Mouse (Mus musculus) c-Kit-positive CD71-positive TER-119-negative erythroid progenitor cells, embryonic 14.5 days (primary cell): ENCODE data around the gene Npl.
"Not testable (repeated sequence)": the region's sequence is repeated elsewhere in the genome, so short reads cannot be mapped to it uniquely, and the experiment has no call there.

Experiments
- DNase-seq: peaks from one replicate; pipeline ENCODE4 v3.0.0-alpha.2; 2013; ENCODE audit warnings: low read depth

The Npl gene

DNA sequence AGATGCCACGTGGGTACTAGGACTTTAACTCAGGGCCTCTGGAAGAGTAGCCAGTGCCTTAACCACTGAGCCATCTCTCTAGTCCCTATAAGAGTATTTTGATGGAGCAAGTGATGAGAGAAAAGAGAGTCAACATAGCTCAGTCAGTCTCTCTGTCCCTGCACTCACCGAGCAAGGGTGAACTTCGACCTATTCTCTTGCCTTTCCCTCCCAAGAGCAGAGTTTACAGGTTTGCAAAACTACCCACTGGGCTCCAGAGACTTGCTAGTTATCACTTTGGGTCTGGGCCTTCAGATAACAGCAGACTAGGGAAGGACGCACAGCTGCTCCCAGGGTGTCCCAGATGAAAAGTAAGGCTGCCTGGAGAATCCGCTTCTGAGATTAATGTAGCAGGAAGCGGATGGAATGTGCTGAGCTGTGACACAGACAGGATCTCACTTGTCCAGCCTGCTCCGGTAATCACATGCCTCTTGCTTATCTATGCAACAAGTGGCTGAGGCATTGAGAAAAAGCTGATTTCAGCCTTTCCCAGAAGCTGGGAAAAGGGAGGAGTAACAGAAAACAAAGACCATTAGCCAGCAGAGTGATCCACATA, 7.0 kb downstream of the Npl start:
- DNase-seq: no peak

- DNase-seq: no peak
These were observed 9.1 kb downstream of the Npl start for GRCm38 (mm10) chr1:153540753-153541152.

- no peak for DNase-seq
These were observed 10.0 kb downstream of the Npl start for GRCm38 (mm10) chr1:153539739-153540333.

DNA sequence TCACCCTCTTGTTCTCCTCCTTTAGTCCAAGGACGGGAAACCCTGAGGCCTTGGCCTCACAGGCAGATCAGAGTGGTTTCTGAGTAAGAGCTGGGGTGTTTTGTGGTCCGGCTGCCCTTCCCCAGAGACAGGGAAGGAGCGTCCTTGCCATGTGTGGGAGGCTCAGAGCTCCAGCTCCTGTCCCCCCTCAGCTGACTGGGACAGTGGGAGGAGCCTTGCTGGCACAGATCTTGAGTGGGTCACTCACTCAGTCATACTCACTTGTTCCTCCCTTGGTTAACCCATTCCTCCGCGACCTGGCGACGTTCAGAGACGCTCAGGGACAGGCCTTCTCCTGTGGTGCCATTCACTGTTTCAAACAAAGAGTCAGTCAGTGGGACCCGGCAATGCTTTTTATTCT, 14.2 kb downstream of the Npl start:
- DNase-seq: no peak

DNA sequence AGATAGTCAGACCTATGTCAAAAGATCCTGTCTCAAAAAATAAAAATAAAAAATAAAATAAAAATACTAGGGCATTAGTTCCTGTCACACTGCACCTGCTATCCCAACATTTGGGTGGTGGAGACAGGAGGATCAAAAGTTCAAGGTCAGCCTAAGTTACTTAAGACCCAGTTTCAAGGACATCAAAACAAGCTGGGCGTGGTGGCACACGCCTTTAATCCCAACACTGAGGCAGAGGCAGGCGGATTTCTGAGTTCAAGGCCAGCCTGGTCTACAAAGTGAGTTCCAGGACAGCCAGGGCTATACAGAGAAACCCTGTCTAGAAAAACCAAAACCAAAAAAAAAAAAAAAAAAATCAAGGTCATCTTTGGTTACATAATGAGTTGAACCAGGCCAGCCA, 16.9 kb downstream of the Npl start:
- DNase-seq: not testable (repeated sequence)

GRCm38 (mm10) chr1:153532234-153532841, 17.5 kb downstream of the Npl start:
- no peak for DNase-seq

- DNase-seq: no peak
These were observed 18.1 kb downstream of the Npl start for GRCm38 (mm10) chr1:153531677-153532233.

GRCm38 (mm10) chr1:153522116-153522515, 27.7 kb downstream of the Npl start:
- no peak for DNase-seq

GRCm38 (mm10) chr1:153515368-153515767, 34.5 kb downstream of the Npl start:
- no peak for DNase-seq

GRCm38 (mm10) chr1:153510330-153511009, 39.4 kb downstream of the Npl start:
- DNase-seq: no peak

- DNase-seq: not testable (repeated sequence)
These were observed 40.3 kb downstream of the Npl start for GRCm38 (mm10) chr1:153509569-153509968.

DNA sequence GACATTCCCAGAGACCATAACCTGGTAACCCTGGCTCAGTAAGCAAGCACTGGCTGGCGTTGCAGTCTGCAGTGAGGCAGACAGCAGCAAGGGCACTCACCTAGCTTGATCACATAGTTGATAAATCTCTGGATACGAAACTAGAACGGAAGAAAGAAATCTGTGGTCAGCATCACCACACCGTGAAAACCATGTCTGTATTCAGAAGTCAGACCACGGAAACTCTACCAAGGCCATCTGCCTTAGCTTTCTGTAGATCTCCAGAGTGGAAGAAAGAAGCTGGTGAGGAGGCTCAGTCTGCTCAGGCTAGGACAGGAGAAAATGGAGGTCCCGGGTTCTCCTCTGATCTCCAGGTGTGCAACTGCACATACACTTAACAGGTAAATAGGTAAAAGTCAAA, 40.8 kb downstream of the Npl start:
- DNase-seq: no peak

GRCm38 (mm10) chr1:153506266-153506665, 43.6 kb downstream of the Npl start:
- DNase-seq: no peak

DNA sequence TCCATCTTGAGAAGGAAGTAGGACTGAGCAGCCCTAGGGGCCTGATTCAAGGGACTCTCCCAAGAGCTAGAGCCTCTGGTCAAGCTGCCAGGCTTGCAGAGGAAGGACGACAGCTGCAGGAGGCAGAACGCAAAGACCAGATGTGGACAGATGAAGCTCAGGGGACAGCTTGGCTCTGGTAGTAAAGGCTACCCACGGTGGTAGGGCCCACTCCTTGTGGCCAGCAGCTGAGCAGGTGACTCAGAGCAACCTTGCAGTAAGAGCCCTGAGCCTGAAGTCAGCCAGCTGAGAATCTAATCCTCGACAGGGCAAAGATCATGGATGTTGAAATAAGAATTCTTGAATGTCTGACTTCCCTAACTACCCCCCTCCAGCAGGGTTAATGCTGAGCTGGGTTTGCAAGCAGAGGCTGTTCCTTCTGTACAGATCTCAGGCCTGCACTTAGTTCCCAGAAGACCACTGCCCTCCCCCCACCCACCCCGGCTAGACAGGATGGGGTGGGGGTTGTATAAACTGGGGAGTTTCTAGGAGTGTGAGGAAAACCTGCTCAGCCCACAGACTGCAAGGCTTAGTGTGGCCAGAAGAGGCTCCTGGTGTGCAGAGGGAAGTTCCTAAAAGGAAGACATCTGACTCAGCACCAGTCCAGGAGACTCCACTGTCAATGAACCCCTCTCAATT, 48.1 kb downstream of the Npl start:
- no peak for DNase-seq

- no peak for DNase-seq
These were observed 49.8 kb downstream of the Npl start for GRCm38 (mm10) chr1:153500030-153500429.

GRCm38 (mm10) chr1:153496030-153496429, 53.8 kb downstream of the Npl start:
- no peak for DNase-seq

DNA sequence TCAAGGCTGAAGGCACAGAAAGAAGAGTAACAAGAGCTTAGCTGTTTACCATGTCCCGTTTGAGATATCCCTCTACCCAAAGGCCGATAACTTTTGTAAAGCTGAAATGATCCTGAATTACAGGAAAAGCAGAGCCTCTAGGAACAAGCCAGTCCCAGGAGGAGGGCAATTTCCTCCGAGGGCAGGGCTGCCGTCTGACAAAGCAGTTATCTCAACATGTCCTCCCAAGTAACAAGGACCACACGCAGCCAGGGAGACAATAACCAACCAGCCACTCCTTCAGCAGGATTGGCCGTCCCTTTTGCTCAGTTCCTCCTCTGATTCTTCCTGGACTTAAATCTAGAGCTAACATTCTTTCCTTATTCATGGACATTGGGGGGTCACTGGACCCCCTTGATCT, 55.9 kb downstream of the Npl start:
- no peak for DNase-seq

- DNase-seq: no peak
These were observed 56.5 kb downstream of the Npl start for GRCm38 (mm10) chr1:153493338-153493737.

- no peak for DNase-seq
These were observed 58.0 kb downstream of the Npl start for GRCm38 (mm10) chr1:153491822-153492221.

GRCm38 (mm10) chr1:153491345-153491744, 58.5 kb downstream of the Npl start:
- no peak for DNase-seq

GRCm38 (mm10) chr1:153489963-153490362, 59.9 kb downstream of the Npl start:
- no peak for DNase-seq

DNA sequence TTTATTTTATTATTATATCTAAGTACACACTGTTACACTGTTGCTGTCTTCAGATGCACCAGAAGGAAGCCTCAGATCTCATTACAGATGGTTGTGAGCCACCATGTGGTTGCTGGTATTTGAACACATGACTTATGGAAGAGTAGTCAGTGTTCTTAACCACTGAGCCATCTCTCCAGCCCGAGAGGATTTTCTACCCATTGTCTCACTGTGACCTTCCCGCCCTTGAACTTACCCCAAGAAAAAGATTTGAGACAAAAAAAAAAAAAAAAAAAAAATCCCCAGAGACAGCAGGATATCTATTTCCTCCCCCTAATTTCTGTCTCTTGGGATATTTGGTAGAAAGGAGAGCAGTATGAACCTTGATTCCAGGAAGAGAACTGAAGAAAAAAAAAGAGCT, 60.3 kb downstream of the Npl start:
- no peak for DNase-seq
